Mouse (Mus musculus): ENCODE measurements around the gene Pdzd4.

GRCm38 (mm10) chrX:73793505-73793904, 31.3 kb downstream of the Pdzd4 start:
- no peak for TF ChIP-seq MEF2A (IDR thresholded peaks at IDR 0.05; ENCODE audit: extremely low read depth, insufficient replicate concordance, low read depth, low read length, poor library complexity, severe bottlenecking)
- TF ChIP-seq MAZ (IDR thresholded peaks at IDR 0.05; ENCODE audit: low read depth, low read length) = no peak
- TF ChIP-seq GATA1 (IDR thresholded peaks at IDR 0.05; ENCODE audit: low read depth, low read length) = no peak
- TF ChIP-seq USF2 (IDR thresholded peaks at IDR 0.05; ENCODE audit: borderline replicate concordance in 1 of 2, insufficient read depth in 1 of 2, low read depth in 1 of 2, low read length in 2 of 2) = no peak
- no peak for TF ChIP-seq CTCF (IDR thresholded peaks at IDR 0.05 in 2 of 3, conservative IDR thresholded peaks at IDR 0.05 in 1 of 3; ENCODE audit: control insufficient read depth in 1 of 3, insufficient read depth in 1 of 3, low read depth in 2 of 3, low read length in 3 of 3, poor library complexity in 1 of 3, severe bottlenecking in 1 of 3)
- TF ChIP-seq ZKSCAN1 (IDR thresholded peaks at IDR 0.05; ENCODE audit: low read depth, low read length) = no peak
- TF ChIP-seq POLR2A (IDR thresholded peaks at IDR 0.05; ENCODE audit: control insufficient read depth in 1 of 2, insufficient read depth in 1 of 2, low read depth in 1 of 2, low read length in 2 of 2, poor library complexity in 1 of 2) = no peak
- TF ChIP-seq HCFC1 (IDR thresholded peaks at IDR 0.05; ENCODE audit: low read depth, low read length) = no peak
- TF ChIP-seq CHD2 (IDR thresholded peaks at IDR 0.05; ENCODE audit: low read length) = no peak
- no peak for TF ChIP-seq RCOR1 (IDR thresholded peaks at IDR 0.05; ENCODE audit: low read depth, low read length)
- TF ChIP-seq POLR2AphosphoS5 (IDR thresholded peaks at IDR 0.05; ENCODE audit: borderline replicate concordance, low read depth, low read length) = no peak
- TF ChIP-seq ZNF384 (IDR thresholded peaks at IDR 0.05; ENCODE audit: low read depth, low read length) = no peak
- no peak for TF ChIP-seq SIN3A (IDR thresholded peaks at IDR 0.05; ENCODE audit: low read length)
- no peak for TF ChIP-seq EP300 (IDR thresholded peaks at IDR 0.05; ENCODE audit: low read depth in 1 of 2, low read length in 2 of 2)
